Mouse (Mus musculus) liver, postnatal 0 days (tissue): ENCODE results near the gene Pard3b.

ENCODE experiments used
- CTCF ChIP-seq: sonication (generic); IDR thresholded peaks from 2 replicates; pipeline ENCODE4 v1.5.1; 2016; ENCODE audit warnings: antibody characterized with exemption, low read depth
- EP300 ChIP-seq: IDR thresholded peaks from 2 replicates; pipeline ENCODE4 v1.6.1; 2016; ENCODE audit warnings: antibody characterized with exemption, low read depth, mild to moderate bottlenecking

- TF ChIP-seq CTCF = no peak
- TF ChIP-seq EP300 = no peak
Measured at GRCm38 (mm10) chr1:62309376-62309775, 670.8 kb downstream of the Pard3b start.
